ENCODE assay signal across 27 mouse cellular contexts in the genomic region with DNA sequence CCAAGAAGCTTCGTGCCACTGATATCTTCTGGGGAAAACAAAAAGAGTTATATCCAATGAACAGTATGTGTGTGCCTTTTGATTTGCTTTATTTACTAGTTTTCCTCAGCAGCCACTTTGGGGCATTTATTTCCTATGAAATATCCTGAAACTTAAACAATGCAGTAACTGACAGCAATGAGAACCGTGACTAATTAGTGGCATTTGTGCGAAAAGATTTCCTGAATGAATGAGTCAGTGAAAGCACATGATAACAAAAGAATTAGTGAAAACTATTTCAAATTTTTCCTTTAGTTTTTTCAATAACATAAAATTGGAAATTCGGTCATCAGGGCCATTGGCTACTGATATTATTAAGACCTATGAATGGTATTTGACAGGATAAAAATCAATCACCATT.
"Had no signal": no experiment of that assay in that cellular context is flagged by ENCODE, and none has a peak within 500 bp of the region (broad histone marks: within the 10 kb centered on the region; RNA-seq: fewer than 3 reads in every experiment).

No protein-coding gene starts in this region.

- H3K9me3 ChIP-seq: embryonic facial prominence, embryonic 10.5 days; embryonic facial prominence, embryonic 12.5 days; embryonic facial prominence, embryonic 13.5 days; embryonic facial prominence, embryonic 15.5 days; forebrain, embryonic 10.5 days; forebrain, embryonic 12.5 days; forebrain, embryonic 13.5 days; forebrain, embryonic 15.5 days; heart, embryonic 10.5 days had no signal

- H3K4me1 ChIP-seq: embryonic facial prominence, embryonic 10.5 days; embryonic facial prominence, embryonic 12.5 days; embryonic facial prominence, embryonic 13.5 days; embryonic facial prominence, embryonic 15.5 days; forebrain, embryonic 12.5 days; forebrain, embryonic 13.5 days; forebrain, embryonic 15.5 days; heart, embryonic 10.5 days had no signal

- DNase-seq: cerebellum, adult 9-10 months; cerebellum, adult 9-11 months; cerebellum, postnatal 10 days; cerebellum, postnatal 14 days; cerebellum, postnatal 25 days; cerebellum, postnatal 36 days; embryo, embryonic 11 days; forebrain, postnatal 0 days; gastrocnemius, adult 2 months; gastrocnemius, postnatal 10 days; gastrocnemius, postnatal 14 days; gastrocnemius, postnatal 25 days; gastrocnemius, postnatal 36 days; heart, adult 11 months; heart, adult 18-20 months; heart, adult 2 months had no signal

- H3K4me3 ChIP-seq: embryonic facial prominence, embryonic 10.5 days; embryonic facial prominence, embryonic 12.5 days; embryonic facial prominence, embryonic 13.5 days; embryonic facial prominence, embryonic 15.5 days; erythroblast, embryonic 14.5 days; forebrain, embryonic 10.5 days; forebrain, embryonic 12.5 days; forebrain, embryonic 13.5 days; forebrain, embryonic 15.5 days; gastrocnemius, adult 2 months; heart, adult 2 months; heart, embryonic 10.5 days had no signal

- H3K27ac ChIP-seq: embryonic facial prominence, embryonic 10.5 days; embryonic facial prominence, embryonic 12.5 days; embryonic facial prominence, embryonic 13.5 days; embryonic facial prominence, embryonic 15.5 days; forebrain, embryonic 10.5 days; forebrain, embryonic 12.5 days; forebrain, embryonic 13.5 days; forebrain, embryonic 15.5 days; gastrocnemius, adult 2 months; heart, adult 2 months; heart, embryonic 10.5 days had no signal

- H3K27me3 ChIP-seq: embryonic facial prominence, embryonic 12.5 days; embryonic facial prominence, embryonic 13.5 days; embryonic facial prominence, embryonic 15.5 days; forebrain, embryonic 12.5 days; forebrain, embryonic 13.5 days; forebrain, embryonic 15.5 days had no signal

- H3K36me3 ChIP-seq: embryonic facial prominence, embryonic 10.5 days; embryonic facial prominence, embryonic 12.5 days; embryonic facial prominence, embryonic 13.5 days; embryonic facial prominence, embryonic 15.5 days; forebrain, embryonic 10.5 days; forebrain, embryonic 12.5 days; forebrain, embryonic 15.5 days; heart, embryonic 10.5 days had no signal

- H3K9ac ChIP-seq: embryonic facial prominence, embryonic 12.5 days; embryonic facial prominence, embryonic 13.5 days; embryonic facial prominence, embryonic 15.5 days; forebrain, embryonic 12.5 days; forebrain, embryonic 13.5 days; forebrain, embryonic 15.5 days; forebrain, postnatal 0 days had no signal

- H3K4me2 ChIP-seq: embryonic facial prominence, embryonic 12.5 days; embryonic facial prominence, embryonic 13.5 days; embryonic facial prominence, embryonic 15.5 days; forebrain, embryonic 12.5 days; forebrain, embryonic 13.5 days; forebrain, embryonic 15.5 days had no signal

- ATAC-seq: forebrain, embryonic 13.5 days; forebrain, embryonic 15.5 days; forebrain, embryonic 16.5 days; forebrain, postnatal 0 days had no signal
